Mouse (Mus musculus): ENCODE results near the gene Ppp1r3g.

DNA sequence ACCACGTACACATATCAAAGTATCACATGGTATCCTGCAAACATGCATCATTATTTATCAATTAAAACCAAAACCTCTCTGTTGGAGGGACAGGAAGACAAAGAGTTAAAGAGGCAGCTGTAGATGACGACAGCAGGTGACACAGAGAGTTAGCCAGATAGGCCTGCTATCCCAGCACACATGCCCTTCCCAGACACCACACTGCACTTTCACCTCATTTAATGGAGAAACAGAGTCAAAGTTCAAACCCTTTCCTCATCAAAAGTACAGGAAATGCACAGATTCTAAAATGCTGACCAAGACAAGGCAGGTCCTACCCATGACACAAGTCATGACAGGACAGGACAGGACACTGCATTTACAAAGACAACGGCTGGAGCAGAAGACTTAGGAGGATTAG, 57.0 kb downstream of the Ppp1r3g start:
- no peak for TF ChIP-seq POLR2A (IDR thresholded peaks at IDR 0.05; ENCODE audit: low read depth, low read length)
- no peak for TF ChIP-seq CTCF (IDR thresholded peaks at IDR 0.05; ENCODE audit: extremely low read depth, insufficient read length, insufficient replicate concordance, low read depth, low read length)
